Mouse (Mus musculus) MEL (cell line): ENCODE data around the gene Slc26a9.

Experiments used
- CHD2 ChIP-seq: IDR thresholded peaks from 2 replicates; pipeline ENCODE4 v1.6.1; 2011; ENCODE audit warnings: low read length, improper control_type of control experiment
- CTCF ChIP-seq, 3 experiments: IDR thresholded peaks in 2 of 3; conservative IDR thresholded peaks in 1 of 3; 2 replicates each; pipeline ENCODE4 v1.5.1; 2011 to 2012; ENCODE audit warnings: low read length in 3 of 3, low read depth in 2 of 3, mild to moderate bottlenecking in 2 of 3, improper control_type of control experiment in 1 of 3, inconsistent platforms in 1 of 3, mixed read lengths in 1 of 3, moderate library complexity in 1 of 3; ENCODE audit not compliant: control insufficient read depth in 1 of 3, insufficient read depth in 1 of 3, poor library complexity in 1 of 3, severe bottlenecking in 1 of 3
- ELF1 ChIP-seq: IDR thresholded peaks from 2 replicates; pipeline ENCODE4 v1.6.1; 2014; ENCODE audit warnings: low read depth, mild to moderate bottlenecking, inconsistent platforms, low read length, improper control_type of control experiment, moderate library complexity
- EP300 ChIP-seq, 2 experiments: IDR thresholded peaks; 2 replicates each; pipeline ENCODE4 v1.6.1; 2011; ENCODE audit warnings: improper control_type of control experiment in 2 of 2, low read length in 2 of 2, low read depth in 1 of 2, mild to moderate bottlenecking in 1 of 2
- GATA1 ChIP-seq: IDR thresholded peaks from 2 replicates; pipeline ENCODE4 v1.6.1; 2011; ENCODE audit warnings: low read depth, low read length, improper control_type of control experiment
- JUND ChIP-seq: IDR thresholded peaks from 2 replicates; pipeline ENCODE4 v1.6.1; 2011; ENCODE audit warnings: low read depth, mild to moderate bottlenecking, improper control_type of control experiment, low read length
- MAFK ChIP-seq: IDR thresholded peaks from 2 replicates; pipeline ENCODE4 v1.6.1; 2011; ENCODE audit warnings: low read depth, mild to moderate bottlenecking, low read length, improper control_type of control experiment, borderline replicate concordance
- MAX ChIP-seq: IDR thresholded peaks from 2 replicates; pipeline ENCODE4 v1.6.1; 2011; ENCODE audit warnings: low read length, improper control_type of control experiment
- MAZ ChIP-seq: IDR thresholded peaks from 2 replicates; pipeline ENCODE4 v1.6.1; 2012; ENCODE audit warnings: low read depth, mild to moderate bottlenecking, inconsistent platforms, low read length, improper control_type of control experiment
- POLR2A ChIP-seq, 2 experiments: IDR thresholded peaks; 2 replicates each; pipeline ENCODE4 v1.6.1; 2011 to 2012; ENCODE audit warnings: low read length in 2 of 2, mild to moderate bottlenecking in 2 of 2, control low read depth in 1 of 2, improper control_type of control experiment in 1 of 2, low read depth in 1 of 2, moderate library complexity in 1 of 2; ENCODE audit not compliant: control insufficient read depth in 1 of 2, insufficient read depth in 1 of 2, poor library complexity in 1 of 2
- UBTF ChIP-seq: IDR thresholded peaks from 2 replicates; pipeline ENCODE4 v1.6.1; 2012; ENCODE audit warnings: low read depth, mild to moderate bottlenecking, inconsistent platforms, low read length, improper control_type of control experiment, moderate library complexity, borderline replicate concordance; ENCODE audit not compliant: insufficient read depth
- USF1 ChIP-seq: IDR thresholded peaks from 2 replicates; pipeline ENCODE4 v1.6.1; 2014; ENCODE audit warnings: low read depth, mild to moderate bottlenecking, inconsistent platforms, low read length, improper control_type of control experiment, moderate library complexity
- ZMIZ1 ChIP-seq: IDR thresholded peaks from 2 replicates; pipeline ENCODE4 v1.6.1; 2012; ENCODE audit warnings: low read depth, mild to moderate bottlenecking, inconsistent platforms, low read length, improper control_type of control experiment, moderate library complexity
- ZNF384 ChIP-seq: IDR thresholded peaks from 2 replicates; pipeline ENCODE4 v1.6.1; 2012; ENCODE audit warnings: low read depth, mild to moderate bottlenecking, inconsistent platforms, low read length, improper control_type of control experiment

DNA sequence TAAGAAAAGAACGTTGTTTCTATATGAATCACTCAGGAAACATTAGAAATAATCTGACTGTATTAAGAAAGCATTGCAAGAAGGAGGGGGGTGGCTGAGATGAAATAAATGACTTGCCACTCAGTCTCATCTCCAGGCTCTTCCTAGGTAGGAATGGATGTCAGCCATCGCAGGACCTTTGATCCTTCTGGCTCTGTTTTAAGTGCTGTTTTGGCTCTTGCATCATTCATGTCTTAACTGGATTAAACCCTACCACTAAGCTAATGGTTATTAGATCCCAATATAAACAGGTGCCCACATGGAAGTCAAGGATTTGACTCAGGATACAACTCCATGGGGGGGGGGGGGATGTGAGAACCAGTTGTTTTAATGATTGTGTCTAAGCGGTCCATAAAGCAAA is 51.3 kb downstream of the Slc26a9 start:
- TF ChIP-seq MAZ (no peak), GATA1 (no peak), CTCF (IDR thresholded peaks at IDR 0.05 in 2 of 3, conservative IDR thresholded peaks at IDR 0.05 in 1 of 3; ENCODE audit: control insufficient read depth in 1 of 3, insufficient read depth in 1 of 3, low read depth in 2 of 3, low read length in 3 of 3, poor library complexity in 1 of 3, severe bottlenecking in 1 of 3) (no peak), JUND (no peak), MAX (no peak), ELF1 (no peak), POLR2A (IDR thresholded peaks at IDR 0.05; ENCODE audit: control insufficient read depth in 1 of 2, insufficient read depth in 1 of 2, low read depth in 1 of 2, low read length in 2 of 2, poor library complexity in 1 of 2) (no peak), USF1 (no peak), CHD2 (no peak), ZNF384 (no peak), UBTF (no peak), MAFK (no peak), ZMIZ1 (no peak), EP300 (IDR thresholded peaks at IDR 0.05; ENCODE audit: low read depth in 1 of 2, low read length in 2 of 2) (no peak)
